Mouse (Mus musculus) thymus, postnatal 36 days (tissue): ENCODE data around the gene Parp14.
"Not testable (repeated sequence)": the region's sequence is repeated elsewhere in the genome, so short reads cannot be mapped to it uniquely, and the experiment has no call there.

Experiments
- DNase-seq, 2 experiments: peaks; one replicate each; pipeline ENCODE4 v3.0.0; 2022; ENCODE audit warnings: mixed read lengths in 2 of 2

Parp14 gene

GRCm38 (mm10) chr16:35871048-35871851 is at the start of gene Parp14:
TSS of gene Parp14 (minus strand) at chr16:35871544.
- DNase-seq, result peak; percentile 66 to 69

GRCm38 (mm10) chr16:35918721-35919543 is 47.6 kb upstream of the Parp14 start:
- DNase-seq, result peak; percentile 25 to 30

- no peak for DNase-seq
These were observed 43.0 kb upstream of the Parp14 start for GRCm38 (mm10) chr16:35914301-35914700.

GRCm38 (mm10) chr16:35913526-35913925 is 42.2 kb upstream of the Parp14 start:
- peak in 1 of 2 experiments; percentile 15 for DNase-seq

- no peak for DNase-seq
These were observed 40.1 kb upstream of the Parp14 start for GRCm38 (mm10) chr16:35911449-35911848.

- no peak for DNase-seq
These were observed 36.3 kb upstream of the Parp14 start for GRCm38 (mm10) chr16:35907432-35908201.

- DNase-seq, result no peak
These were observed 35.5 kb upstream of the Parp14 start for GRCm38 (mm10) chr16:35906887-35907286.

- DNase-seq, result no peak
These were observed 34.6 kb upstream of the Parp14 start for GRCm38 (mm10) chr16:35905819-35906485.

- peak; percentile 12 to 16 for DNase-seq
These were observed 34.0 kb upstream of the Parp14 start for GRCm38 (mm10) chr16:35905355-35905754.

- DNase-seq, result no peak
These were observed 32.9 kb upstream of the Parp14 start for GRCm38 (mm10) chr16:35904121-35904736.

- no peak for DNase-seq
These were observed 31.8 kb upstream of the Parp14 start for GRCm38 (mm10) chr16:35903014-35903640.

- DNase-seq, result no peak
These were observed 29.2 kb upstream of the Parp14 start for GRCm38 (mm10) chr16:35900541-35900940.

- no peak for DNase-seq
These were observed 23.7 kb upstream of the Parp14 start for GRCm38 (mm10) chr16:35894997-35895396.

GRCm38 (mm10) chr16:35891603-35892002 is 20.3 kb upstream of the Parp14 start:
- not testable (repeated sequence) for DNase-seq

GRCm38 (mm10) chr16:35890645-35891044 is 19.3 kb upstream of the Parp14 start:
- DNase-seq, result no peak

- no peak for DNase-seq
These were observed 17.6 kb upstream of the Parp14 start for GRCm38 (mm10) chr16:35888910-35889309.

- DNase-seq, result no peak
These were observed 16.8 kb upstream of the Parp14 start for GRCm38 (mm10) chr16:35888174-35888573.

GRCm38 (mm10) chr16:35874416-35874815 is 3.1 kb upstream of the Parp14 start:
- DNase-seq, result peak; percentile 56 to 67

- no peak for DNase-seq
These were observed 1.2 kb upstream of the Parp14 start for GRCm38 (mm10) chr16:35872410-35873006.

- DNase-seq, result peak in 1 of 2 experiments; percentile 20
These were observed 554 bp upstream of the Parp14 start for GRCm38 (mm10) chr16:35871898-35872297.

GRCm38 (mm10) chr16:35870581-35871047 is 730 bp downstream of the Parp14 start:
- no peak for DNase-seq
